Mouse (Mus musculus) NIH3T3 (cell line): Measurements from ENCODE around the gene Them7.
A peak's percentile ranks its signal among the peaks of the same experiment; 100 is the strongest.

Experiments used
- DNase-seq: peaks from one replicate; pipeline ENCODE4 v3.0.0-alpha.2; 2012; ENCODE audit warnings: low read depth

Them7 gene

DNA sequence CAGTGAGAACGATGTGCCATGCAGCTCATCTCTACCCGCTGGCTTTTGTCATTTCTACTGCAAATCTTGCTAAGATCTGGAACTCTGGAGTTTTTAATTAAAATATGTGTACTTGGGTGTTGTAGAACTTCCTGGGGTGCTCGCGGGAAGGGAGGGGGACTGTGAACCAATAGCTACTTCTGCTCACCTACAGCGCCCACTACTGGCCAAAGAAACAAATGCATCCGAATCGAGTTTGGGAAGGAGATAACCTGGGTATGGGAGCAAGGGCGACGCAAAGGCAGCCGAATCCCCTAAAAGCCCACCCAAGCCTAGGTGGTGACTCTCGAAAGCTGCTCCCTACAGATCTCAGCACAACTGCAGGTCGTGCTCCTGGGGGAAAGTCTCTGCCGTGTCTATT is 87.3 kb downstream of the Them7 start:
- peak; percentile 17 for DNase-seq

DNA sequence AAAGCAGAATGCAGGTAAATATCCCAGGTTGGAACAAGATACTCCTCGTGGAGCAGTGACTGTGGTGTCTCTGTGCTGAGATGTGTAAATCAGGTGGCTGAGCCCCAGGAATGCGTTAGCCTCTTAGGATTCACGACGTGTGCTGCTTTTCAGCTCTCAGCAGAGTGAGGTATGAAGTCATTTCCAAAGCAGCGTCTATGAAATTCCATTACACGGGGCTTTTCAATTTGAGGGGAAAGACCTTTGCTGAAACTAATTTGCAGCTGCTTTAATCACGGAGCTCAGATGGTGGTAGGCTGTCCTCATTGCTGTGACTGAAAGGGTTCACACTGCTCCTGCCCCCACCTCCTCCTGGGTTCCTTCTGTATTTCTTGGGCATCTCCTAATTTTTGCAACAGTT is 87.9 kb downstream of the Them7 start:
- DNase-seq, result no peak

DNA sequence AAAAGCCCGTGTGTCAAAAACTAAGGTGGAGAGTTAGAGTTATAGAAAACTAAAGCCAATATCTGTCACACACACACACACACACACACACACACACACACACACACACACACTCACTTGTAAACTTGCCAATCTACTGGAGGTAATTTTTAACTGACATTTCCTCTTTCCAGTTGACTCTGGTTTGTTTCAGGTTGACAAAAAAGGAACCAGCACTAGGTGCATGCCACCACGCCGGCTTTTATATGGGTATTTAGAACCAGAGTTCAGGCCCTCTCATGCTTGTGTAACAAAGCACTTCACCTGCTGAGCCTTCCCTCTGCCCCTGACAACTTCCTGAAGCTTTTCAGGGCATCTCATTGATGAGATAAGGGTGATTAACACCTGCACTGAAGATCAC is 89.0 kb downstream of the Them7 start:
- no peak for DNase-seq

DNA sequence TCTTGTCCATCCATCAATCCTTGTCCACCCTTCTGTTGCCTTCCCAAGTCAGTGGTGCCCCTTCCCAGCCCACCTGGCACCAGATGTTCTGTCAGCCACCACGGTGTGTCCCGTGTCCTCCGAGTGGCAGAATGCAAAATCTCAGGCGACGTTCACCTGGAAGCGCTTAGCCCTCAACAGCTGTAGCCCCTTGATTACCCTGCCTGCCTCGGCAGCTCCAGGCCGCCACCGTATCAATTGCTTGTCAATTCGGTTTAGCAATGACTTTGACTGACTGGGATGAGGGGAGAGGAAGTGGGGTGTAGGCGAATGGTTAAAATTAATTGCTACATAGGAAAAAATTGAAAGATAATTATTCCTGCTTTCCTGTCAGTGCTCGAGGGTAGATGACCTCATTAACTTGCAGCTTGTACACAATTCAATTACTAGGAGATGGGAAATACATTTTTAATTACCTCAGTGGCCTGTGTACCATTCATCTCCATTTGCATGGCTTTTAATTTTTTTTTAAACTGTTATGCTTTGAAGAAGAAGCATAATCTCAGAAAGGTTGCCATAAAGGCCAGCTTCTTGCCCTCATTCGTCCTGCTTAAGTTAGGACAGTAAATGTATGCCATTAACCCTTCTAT is 93.5 kb downstream of the Them7 start:
- no peak for DNase-seq

GRCm38 (mm10) chr2:105326067-105326466 is 101.9 kb downstream of the Them7 start:
- DNase-seq, result no peak

DNA sequence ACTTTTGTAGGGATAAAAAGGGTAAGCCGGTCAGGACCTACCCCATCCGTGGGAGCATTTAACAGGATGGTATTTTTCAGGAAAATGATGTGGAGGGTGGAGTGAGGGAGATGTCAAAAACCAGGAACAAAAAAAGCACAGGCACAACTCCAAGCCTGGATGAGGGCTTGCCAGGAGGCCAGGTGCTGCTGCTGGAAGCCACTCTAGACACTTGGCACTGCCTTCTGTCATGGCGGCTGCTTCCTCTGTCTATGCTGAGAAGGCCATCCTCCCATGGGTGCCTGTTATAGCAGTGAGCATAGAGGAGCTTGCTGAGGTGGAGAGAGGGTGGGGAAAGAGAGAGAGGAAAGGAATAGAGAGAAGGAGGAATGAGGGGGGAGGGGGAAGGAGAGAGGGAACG is 105.9 kb downstream of the Them7 start:
- no peak for DNase-seq

DNA sequence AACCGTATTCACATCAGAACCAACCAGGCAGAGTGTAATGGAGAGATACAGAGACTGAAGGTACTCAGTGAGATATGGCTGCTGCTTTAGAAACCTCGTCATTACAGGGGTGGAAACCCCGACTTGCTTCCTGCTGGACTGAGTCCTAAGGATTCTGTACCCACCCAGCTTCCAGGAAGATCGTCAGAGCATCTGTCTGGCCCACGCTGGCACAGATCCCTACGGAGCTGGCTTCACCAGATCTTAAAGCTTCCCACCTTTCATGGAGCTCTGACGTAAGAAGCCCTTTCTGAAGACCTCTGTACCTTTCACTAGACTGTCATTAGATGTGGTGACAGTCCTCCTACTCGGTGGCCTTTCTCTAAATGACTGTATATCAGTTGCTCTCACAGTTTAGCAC is 109.0 kb downstream of the Them7 start:
- no peak for DNase-seq

DNA sequence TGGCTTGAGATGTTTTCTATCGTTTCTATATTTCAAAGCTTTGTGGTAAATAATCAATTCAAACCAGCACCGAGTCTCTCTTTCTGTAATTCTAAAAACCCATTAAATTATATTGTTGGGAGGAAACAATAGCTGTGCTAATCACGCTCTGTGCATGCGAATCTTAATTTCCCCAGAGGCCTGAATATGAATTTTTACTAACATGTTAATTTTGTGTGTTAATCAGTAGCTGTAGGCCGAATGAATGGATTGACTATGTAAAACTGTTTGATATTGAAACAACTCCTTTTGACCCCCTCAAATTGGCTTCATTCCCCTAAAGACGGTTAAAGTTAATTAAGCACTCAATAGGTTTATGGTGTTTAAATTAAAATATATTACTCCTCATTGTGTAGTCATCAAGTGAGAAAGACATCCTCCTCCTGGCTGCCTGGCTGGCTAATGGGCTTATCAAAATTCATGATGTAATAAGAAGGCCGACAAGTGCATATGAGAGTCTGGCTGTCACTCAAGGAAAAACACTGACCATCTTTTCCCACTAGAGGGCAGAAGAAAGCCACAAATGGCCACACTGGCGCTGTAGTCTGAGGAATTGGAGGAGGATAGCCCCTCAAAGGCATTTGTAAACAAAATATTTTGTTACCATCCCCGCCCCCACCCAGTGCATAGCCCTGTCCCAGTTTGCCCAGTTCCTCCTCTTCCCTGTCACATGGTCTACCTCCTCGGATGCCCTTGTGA is 110.0 kb downstream of the Them7 start:
- DNase-seq, result peak; percentile 83

- DNase-seq, result no peak
These were observed 111.5 kb downstream of the Them7 start for GRCm38 (mm10) chr2:105335661-105336060.

- no peak for DNase-seq
These were observed 112.4 kb downstream of the Them7 start for GRCm38 (mm10) chr2:105336314-105337027.

- DNase-seq, result no peak
These were observed 113.2 kb downstream of the Them7 start for GRCm38 (mm10) chr2:105337171-105337875.

DNA sequence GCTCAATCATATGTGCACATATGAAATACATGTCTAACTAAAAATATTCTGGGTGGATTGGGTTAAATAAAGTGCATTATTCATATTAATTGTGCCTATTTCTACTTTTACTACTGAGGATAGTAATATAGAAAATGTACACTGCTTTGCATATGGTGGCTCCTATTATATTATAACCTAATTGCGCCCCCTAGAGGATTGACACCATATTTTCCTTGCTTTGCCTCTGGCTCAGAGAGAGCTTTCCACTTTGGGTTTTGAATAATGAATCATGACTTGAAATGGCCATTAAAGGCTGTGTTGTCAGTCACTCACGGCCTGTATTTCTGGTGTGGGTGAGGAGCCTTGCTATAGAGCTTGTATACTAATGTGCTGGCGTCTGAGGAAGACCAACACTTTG is 115.9 kb downstream of the Them7 start:
- peak; percentile 40 for DNase-seq

GRCm38 (mm10) chr2:105348886-105349285 is 124.8 kb downstream of the Them7 start:
- no peak for DNase-seq

DNA sequence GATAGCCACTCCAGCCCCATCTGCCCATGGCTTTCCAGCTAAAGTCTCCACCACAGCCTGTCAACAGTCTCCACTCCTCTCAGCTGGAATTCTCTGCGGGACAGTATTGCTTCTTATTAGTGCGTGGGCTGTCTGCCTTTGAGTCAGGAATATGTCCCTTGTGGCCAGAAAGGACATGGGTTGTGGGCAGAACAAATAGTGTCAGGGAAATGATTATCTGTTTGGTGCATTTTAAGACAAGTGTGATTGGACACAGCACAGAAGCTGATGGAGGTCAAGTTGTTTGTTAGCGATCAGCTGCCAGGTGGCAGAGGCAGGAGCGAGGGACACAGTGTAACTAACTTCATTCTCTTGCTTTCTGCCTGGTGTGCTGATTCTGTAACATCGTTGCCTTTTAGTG is 132.7 kb downstream of the Them7 start:
- DNase-seq, result no peak

GRCm38 (mm10) chr2:105358040-105358439 is 133.9 kb downstream of the Them7 start:
- no peak for DNase-seq

DNA sequence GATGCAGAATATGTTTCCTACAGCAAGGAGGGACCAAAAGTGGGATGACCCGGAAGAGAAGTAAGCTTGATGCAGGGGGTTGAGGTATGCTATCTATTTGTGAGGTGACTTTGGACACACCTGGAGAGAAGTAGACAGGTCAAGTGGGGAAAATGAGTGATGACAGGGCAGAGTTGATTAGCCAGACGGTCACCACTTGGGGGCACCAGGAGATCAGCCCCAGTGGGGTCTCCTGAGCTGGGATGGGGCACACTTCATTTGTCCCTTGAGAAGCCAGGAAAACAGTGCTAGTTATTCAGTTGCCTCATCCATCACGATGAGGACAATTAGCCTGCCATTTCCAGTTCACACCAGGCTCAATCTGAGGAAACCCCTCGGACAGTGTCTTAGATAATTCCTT is 143.5 kb downstream of the Them7 start:
- DNase-seq, result peak; percentile 13

GRCm38 (mm10) chr2:105370240-105370639 is 146.1 kb downstream of the Them7 start:
- DNase-seq, result no peak

DNA sequence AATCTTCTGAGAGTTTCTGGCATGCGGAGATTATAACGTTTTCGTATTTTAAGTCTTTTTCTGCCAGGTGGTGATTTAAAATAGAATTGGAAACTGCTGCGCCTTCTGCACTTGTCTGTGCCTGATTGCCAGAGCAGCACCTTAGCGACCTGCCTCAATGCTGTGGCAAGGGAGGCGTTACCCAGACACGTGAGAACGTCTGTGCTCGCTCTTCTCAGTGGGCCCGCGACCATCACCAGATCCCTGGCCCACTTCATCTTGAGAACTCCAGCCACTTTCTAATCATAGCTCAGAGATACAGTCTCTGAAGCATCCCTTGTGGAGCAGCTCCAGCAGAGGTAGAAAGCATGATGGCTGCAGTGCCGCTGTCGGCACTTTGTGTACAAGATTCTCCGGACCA is 146.6 kb downstream of the Them7 start:
- no peak for DNase-seq

DNA sequence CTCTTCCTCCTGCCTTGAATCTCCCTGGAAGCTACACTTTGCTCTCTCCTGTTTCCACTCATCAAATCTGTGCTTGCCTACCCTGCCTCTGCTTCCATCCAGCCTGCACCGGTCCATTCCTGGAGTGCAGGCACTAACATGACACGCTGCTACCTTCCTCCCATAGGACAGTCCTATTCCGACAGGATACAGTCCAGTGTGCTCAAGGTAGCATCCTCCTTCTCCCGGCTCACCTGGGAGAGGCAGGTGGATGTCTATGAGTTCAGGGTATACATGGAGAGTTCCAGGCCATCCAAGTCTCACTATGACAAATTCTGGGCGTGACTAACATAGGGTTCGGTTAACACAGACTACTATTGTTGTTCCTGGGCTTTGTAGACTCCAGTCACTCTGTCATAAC is 148.0 kb downstream of the Them7 start:
- DNase-seq, result no peak

DNA sequence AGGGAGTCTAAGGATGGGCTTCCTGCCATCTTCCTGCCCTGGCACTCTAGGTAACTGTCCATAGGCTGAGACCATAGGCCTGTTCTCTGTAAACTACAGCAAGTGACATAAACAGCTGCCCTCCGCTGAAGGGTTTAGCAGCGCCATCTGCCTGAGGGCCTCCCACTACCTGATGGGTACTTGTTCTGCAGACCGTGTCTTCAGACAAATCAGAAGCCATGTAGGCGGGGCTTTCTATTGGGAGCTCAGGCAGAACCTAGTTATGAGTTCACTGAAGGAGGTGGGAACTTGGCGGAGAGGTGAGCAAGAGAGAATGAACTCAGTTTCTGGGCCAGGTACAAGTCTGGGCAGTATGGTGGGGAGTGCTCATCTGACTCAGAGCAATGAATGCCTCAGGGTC is 148.6 kb downstream of the Them7 start:
- DNase-seq, result no peak

DNA sequence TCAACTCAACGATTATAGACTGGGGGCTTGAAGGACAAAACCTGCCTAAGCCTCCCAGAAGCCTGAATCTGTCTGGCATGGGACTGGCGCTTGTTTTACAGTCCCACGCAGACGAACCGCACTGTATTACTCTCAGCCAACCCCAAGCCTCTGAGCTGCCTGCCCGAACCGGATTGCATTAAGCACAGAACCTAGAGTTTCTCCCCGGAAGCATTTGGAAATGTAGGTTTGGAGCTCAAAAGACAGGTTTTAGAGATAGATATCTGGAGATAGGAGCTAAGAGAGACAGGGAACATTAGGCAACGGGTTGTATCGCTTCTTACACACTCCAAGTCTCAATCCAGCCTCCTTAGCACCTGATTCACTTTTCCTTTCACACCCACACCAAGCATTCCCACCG is 149.5 kb downstream of the Them7 start:
- no peak for DNase-seq

DNA sequence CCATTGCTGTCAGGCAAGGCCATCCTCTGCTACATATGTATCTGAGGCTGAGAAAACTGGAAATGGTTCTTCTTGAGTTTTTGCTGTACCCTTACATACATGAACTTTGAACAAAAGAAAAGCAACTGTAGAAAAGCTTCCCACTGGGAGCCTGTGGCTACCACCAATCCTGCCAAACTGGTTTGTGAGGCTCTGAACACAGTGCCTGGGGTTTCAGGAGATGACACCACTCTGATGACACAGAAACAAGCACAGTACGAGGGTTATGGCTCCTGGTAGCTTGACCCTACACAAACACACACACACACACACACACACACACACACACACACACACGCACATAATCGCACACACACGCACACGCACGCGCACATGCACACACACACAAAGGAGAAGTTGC is 151.1 kb downstream of the Them7 start:
- no peak for DNase-seq

DNA sequence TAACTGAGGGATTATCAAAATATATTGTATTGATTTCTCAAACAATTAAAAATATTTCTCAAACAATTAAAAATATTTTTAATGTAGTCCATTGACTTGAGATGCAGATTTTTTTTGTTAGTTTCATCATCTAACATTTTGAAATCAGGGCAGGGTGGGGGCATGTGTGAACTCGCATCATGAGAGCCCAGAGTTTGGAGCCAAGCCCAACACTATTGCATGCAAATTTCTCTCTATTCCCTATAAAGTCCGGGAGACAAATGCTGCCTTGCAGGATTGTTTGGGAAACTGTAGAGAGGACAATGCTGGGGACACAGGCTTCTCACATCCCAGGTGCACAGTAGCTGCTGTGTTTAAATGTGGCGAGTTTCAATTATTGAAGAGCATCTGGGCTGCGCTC is 151.6 kb downstream of the Them7 start:
- DNase-seq, result peak; percentile 46
